9 mouse cellular contexts compared by ENCODE assay signal in the genomic region with DNA sequence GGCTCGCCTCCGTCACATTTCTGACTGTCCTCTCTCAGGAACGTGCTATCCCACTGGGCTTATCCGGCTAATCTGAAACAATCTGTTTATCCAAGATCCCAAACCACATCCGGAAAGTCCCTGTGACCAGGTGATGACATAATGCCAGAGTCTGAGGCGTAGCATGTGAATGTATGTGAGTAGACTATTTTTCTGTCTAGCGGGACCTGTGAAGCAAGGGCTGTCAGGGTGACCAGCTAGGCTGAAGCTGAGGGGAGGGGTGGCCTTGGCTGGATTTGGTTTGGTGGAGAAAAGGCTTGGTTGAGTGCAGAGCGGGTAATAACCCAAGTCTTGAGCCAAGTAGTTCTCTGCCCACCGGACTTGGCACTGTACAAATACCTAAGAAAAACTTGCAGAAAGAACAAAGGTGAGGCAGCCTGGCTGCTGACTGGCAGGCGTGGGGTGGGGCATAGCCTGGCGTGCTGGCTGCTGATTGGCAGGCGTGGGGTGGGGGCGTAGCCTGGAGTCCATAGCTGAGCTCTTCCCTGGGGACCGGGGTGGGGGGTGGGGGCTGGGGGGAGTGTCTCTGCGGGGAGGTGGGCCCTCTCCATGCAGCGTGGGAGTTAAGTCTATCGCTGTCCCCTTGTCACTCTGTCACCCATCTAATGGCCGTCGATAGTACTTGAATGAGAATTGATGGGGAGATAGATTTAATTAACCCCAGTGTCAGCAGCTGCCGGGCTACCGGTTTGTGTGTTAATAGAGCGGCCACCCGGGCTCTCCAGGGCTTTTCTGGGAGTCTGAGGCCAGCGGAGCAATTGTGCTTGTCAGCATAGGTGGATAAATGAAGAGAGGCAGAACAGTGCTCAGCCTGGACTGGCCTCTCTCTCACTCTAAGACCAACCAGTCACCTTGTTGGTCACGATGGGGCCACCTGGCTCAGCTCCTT. TPM values are rescaled to one million over a fixed set of nuclear protein-coding genes. Genes with fewer than 3 reads are reported as not detected.
A peak's percentile ranks its signal among the peaks of the same experiment; 100 is the strongest.
DNase-seq lines count a peak whose midpoint lies in the region; ATAC-seq and TF ChIP-seq lines count a peak whose summit lies in the region.
"Had no signal": no experiment of that assay in that cellular context is flagged by ENCODE, and none has a peak within 500 bp of the region (broad histone marks: within the 10 kb centered on the region; RNA-seq: fewer than 3 reads in every experiment).

No protein-coding gene starts in this region.

- DNase-seq in lung, postnatal 25 days (ENCODE audit: low spot score), result no peak
- DNase-seq in forebrain, embryonic 14.5 days (ENCODE audit: low spot score), result peak; percentile 84
- peak; percentile 36 for DNase-seq in liver, embryonic 11.5 days (ENCODE audit: low spot score)
- peak; percentile 68 for DNase-seq in retina, postnatal 1 day
- no peak for DNase-seq in left cerebral cortex, adult 2 months (ENCODE audit: extremely low spot score in 1 of 2, low spot score in 2 of 2)
- no peak for DNase-seq in urinary bladder, adult 18-20 months (ENCODE audit: low spot score in 2 of 2)
- DNase-seq in ovary, postnatal 36 days (ENCODE audit: low spot score), result no peak

- 17% methylated on average over 24 of the region's 25 CpGs for WGBS in lung, embryonic 15.5 days
- WGBS in forebrain, embryonic 14.5 days, result 22% methylated on average over 25 of the region's 25 CpGs
- WGBS in liver, embryonic 11.5 days, result 33% methylated on average over 25 of the region's 25 CpGs

- no peaks in the 10 kb centered on the region for H3K36me3 ChIP-seq in lung, embryonic 15.5 days
- H3K36me3 ChIP-seq in forebrain, embryonic 14.5 days (ENCODE audit: control insufficient read depth, insufficient read depth, low read length), result no peaks in the 10 kb centered on the region
- no peaks in the 10 kb centered on the region for H3K36me3 ChIP-seq in liver, embryonic 11.5 days (ENCODE audit: control insufficient read depth, insufficient read depth, low read length)
- H3K36me3 ChIP-seq: G1E had no signal

- no peak overlapping the region for H3K27ac ChIP-seq in lung, embryonic 15.5 days
- H3K27ac ChIP-seq in forebrain, embryonic 14.5 days (ENCODE audit: low read depth, low read length), result peak overlapping the region; percentile 50; the same call in 1 of the 2 replicates
- no peak overlapping the region for H3K27ac ChIP-seq in liver, embryonic 11.5 days (ENCODE audit: low read depth, low read length)
- H3K27ac ChIP-seq in left cerebral cortex, adult 2 months, result no peak overlapping the region

- intact Hi-C loops in left cerebral cortex, adult 2 months (cut with DNase I), result no loop called here

- H3K4me1 ChIP-seq in lung, embryonic 15.5 days, result peaks cover 6% of the 10 kb centered on the region; the same call in 1 of the 2 replicates
- peaks cover 9% of the 10 kb centered on the region for H3K4me1 ChIP-seq in forebrain, embryonic 14.5 days (ENCODE audit: control insufficient read depth, insufficient read depth, low read length)
- no peaks in the 10 kb centered on the region for H3K4me1 ChIP-seq in liver, embryonic 11.5 days (replicated peaks; ENCODE audit: control insufficient read depth, insufficient read depth, low read length)

- H3K4me3 ChIP-seq in lung, embryonic 15.5 days, result no peak overlapping the region
- H3K4me3 ChIP-seq in forebrain, embryonic 14.5 days (ENCODE audit: low read depth, low read length), result peak overlapping the region; percentile 14; the same call in 1 of the 2 replicates
- H3K4me3 ChIP-seq in liver, embryonic 11.5 days (ENCODE audit: low read depth, low read length), result no peak overlapping the region
- H3K4me3 ChIP-seq in left cerebral cortex, adult 2 months, result no peak overlapping the region

- H3K27me3 ChIP-seq in lung, embryonic 15.5 days, result no peaks in the 10 kb centered on the region
- H3K27me3 ChIP-seq in forebrain, embryonic 14.5 days (replicated peaks; ENCODE audit: control insufficient read depth, insufficient read depth, low read length), result no peaks in the 10 kb centered on the region
- no peaks in the 10 kb centered on the region for H3K27me3 ChIP-seq in liver, embryonic 11.5 days (replicated peaks; ENCODE audit: control insufficient read depth, insufficient read depth, low read length)

- no peaks in the 10 kb centered on the region for H3K9me3 ChIP-seq in lung, embryonic 15.5 days
- no peaks in the 10 kb centered on the region for H3K9me3 ChIP-seq in forebrain, embryonic 14.5 days (replicated peaks; ENCODE audit: control insufficient read depth, low read length)
- H3K9me3 ChIP-seq in liver, embryonic 11.5 days (ENCODE audit: control insufficient read depth, low read length), result no peaks in the 10 kb centered on the region

- no peak for TF ChIP-seq CTCF in left cerebral cortex, adult 2 months (IDR thresholded peaks at IDR 0.05)

- peak; percentile 56; the same call in 1 of the 2 replicates for ATAC-seq in lung, embryonic 15.5 days (ENCODE audit: borderline replicate concordance, extremely low read depth, low FRiP score, low TSS enrichment)
- ATAC-seq in forebrain, embryonic 14.5 days, result peak; percentile 94
- ATAC-seq in liver, embryonic 11.5 days (replicated peaks; ENCODE audit: low FRiP score), result peak; percentile 47; the same call in 1 of the 2 replicates

- no peak overlapping the region for H3K9ac ChIP-seq in lung, embryonic 15.5 days
- H3K9ac ChIP-seq in forebrain, embryonic 14.5 days (ENCODE audit: low read length), result peak overlapping the region; percentile 33; the same call in 1 of the 2 replicates
- H3K9ac ChIP-seq in liver, embryonic 11.5 days (ENCODE audit: low read depth, low read length), result no peak overlapping the region

- H3K4me2 ChIP-seq in lung, embryonic 15.5 days, result peak overlapping the region; percentile 30
- H3K4me2 ChIP-seq in forebrain, embryonic 14.5 days (ENCODE audit: low read length), result peak overlapping the region; percentile 44
- no peak overlapping the region; the same call in 1 of the 2 replicates for H3K4me2 ChIP-seq in liver, embryonic 11.5 days

RNA-seq across cellular contexts. Expression of a gene that starts 54.2 kb away (rescaled TPM):
- 6.5 and 7.7 TPM in 2 replicates for polyA plus RNA-seq in lung, embryonic 15.5 days (2015; fragmentation: Nextera tagmentation; extraction: Ambion mirVana)
- polyA plus RNA-seq in forebrain, embryonic 14.5 days (2014; fragmentation: Nextera tagmentation; extraction: Ambion mirVana), result 2.1 and 2.3 TPM in 2 replicates
- 3.2 and 4.2 TPM in 2 replicates for polyA plus RNA-seq in liver, embryonic 11.5 days (2014; fragmentation: Nextera tagmentation; extraction: Ambion mirVana)
- 10 to 100 TPM in 1 of 2 experiments, 1 to 10 TPM in 1; 9.0 to 10.3 TPM for total RNA-seq in left cerebral cortex, adult 2 months (2021)
- polyA plus RNA-seq: G1E had no signal

Comparison
In these comparisons a context has a peak if more than half of its experiments do, and no peak if none do; other contexts are left out.
1. DNase-seq: peak in forebrain, embryonic 14.5 days (single experiment), liver, embryonic 11.5 days (single experiment) and retina, postnatal 1 day (single experiment); none in lung, postnatal 25 days (single experiment), left cerebral cortex, adult 2 months (0 of 2), urinary bladder, adult 18-20 months (0 of 2) and ovary, postnatal 36 days (single experiment).
2. Peak in every context shown above with its lines, with median percentiles within 50 percentile points of each other: ATAC-seq.